In genomic region chr14:103884892-103885575, GRCm38 (mm10) we compare ENCODE assay signal across 14 mouse cellular contexts. TPM values are rescaled to one million over a fixed set of nuclear protein-coding genes. Genes with fewer than 3 reads are reported as not detected.
DNase-seq lines count a peak whose midpoint lies in the region; ATAC-seq lines count a peak whose summit lies in the region.
"Had no signal": no experiment of that assay in that cellular context is flagged by ENCODE, and none has a peak within 500 bp of the region (broad histone marks: within the 10 kb centered on the region; RNA-seq: fewer than 3 reads in every experiment).

No protein-coding gene starts in this region.

- no peak overlapping the region for H3K4me2 ChIP-seq in kidney, embryonic 15.5 days
- no peak overlapping the region for H3K4me2 ChIP-seq in heart, embryonic 15.5 days
- H3K4me2 ChIP-seq in liver, embryonic 13.5 days = no peak overlapping the region
- no peak overlapping the region for H3K4me2 ChIP-seq in hindbrain, embryonic 16.5 days (ENCODE audit: low read length)
- H3K4me2 ChIP-seq: midbrain, embryonic 12.5 days had no signal

- H3K27ac ChIP-seq in kidney, embryonic 15.5 days = no peak overlapping the region
- H3K27ac ChIP-seq in heart, embryonic 15.5 days = no peak overlapping the region
- H3K27ac ChIP-seq in liver, embryonic 13.5 days = no peak overlapping the region
- no peak overlapping the region for H3K27ac ChIP-seq in hindbrain, embryonic 16.5 days (ENCODE audit: low read depth, low read length)
- H3K27ac ChIP-seq: hindbrain, postnatal 0 days; layer of hippocampus, adult 2 months; midbrain, embryonic 12.5 days had no signal

- WGBS in kidney, embryonic 15.5 days = 66% methylated on average over 7 of the region's 7 CpGs
- WGBS in heart, embryonic 15.5 days = 36% methylated on average over 7 of the region's 7 CpGs
- WGBS in liver, embryonic 13.5 days (ENCODE audit: insufficient replicate concordance) = 40% methylated on average over 7 of the region's 7 CpGs
- 73% methylated on average over 7 of the region's 7 CpGs for WGBS in hindbrain, embryonic 16.5 days

- peak; percentile 78; the same call in 1 of the 2 replicates for ATAC-seq in kidney, embryonic 15.5 days (replicated peaks; ENCODE audit: low FRiP score)
- ATAC-seq in heart, embryonic 15.5 days (replicated peaks; ENCODE audit: insufficient number of reproducible peaks, insufficient read depth, low FRiP score, low read depth) = peak; percentile 88
- peak; percentile 54; the same call in 1 of the 2 replicates for ATAC-seq in liver, embryonic 13.5 days (ENCODE audit: low read depth)
- no peak for ATAC-seq in hindbrain, embryonic 16.5 days
- ATAC-seq: hindbrain, postnatal 0 days had no signal

- H3K9me3 ChIP-seq in kidney, embryonic 15.5 days (replicated peaks) = no peaks in the 10 kb centered on the region
- no peaks in the 10 kb centered on the region for H3K9me3 ChIP-seq in heart, embryonic 15.5 days (replicated peaks)
- no peaks in the 10 kb centered on the region for H3K9me3 ChIP-seq in liver, embryonic 13.5 days (replicated peaks)
- no peaks in the 10 kb centered on the region for H3K9me3 ChIP-seq in hindbrain, embryonic 16.5 days (ENCODE audit: control insufficient read depth, low read length)
- H3K9me3 ChIP-seq: midbrain, embryonic 12.5 days had no signal

- H3K4me3 ChIP-seq in kidney, embryonic 15.5 days (replicated peaks) = no peak overlapping the region
- H3K4me3 ChIP-seq in heart, embryonic 15.5 days = no peak overlapping the region
- no peak overlapping the region for H3K4me3 ChIP-seq in liver, embryonic 13.5 days (replicated peaks)
- H3K4me3 ChIP-seq in hindbrain, embryonic 16.5 days (ENCODE audit: low read length) = no peak overlapping the region
- H3K4me3 ChIP-seq: layer of hippocampus, adult 2 months; midbrain, embryonic 12.5 days had no signal

- peak; percentile 6 for DNase-seq in adrenal gland, adult 2 months
- no peak for DNase-seq in adrenal gland, postnatal 14 days
- no peak for DNase-seq in kidney, postnatal 10 days
- DNase-seq in liver, embryonic 13.5 days = no peak
- DNase-seq in embryo, embryonic 11 days = no peak
- DNase-seq: cerebellum, adult 2 months; gastrocnemius, postnatal 14 days had no signal

- H3K36me3 ChIP-seq in kidney, embryonic 15.5 days = no peaks in the 10 kb centered on the region
- no peaks in the 10 kb centered on the region for H3K36me3 ChIP-seq in heart, embryonic 15.5 days
- H3K36me3 ChIP-seq in liver, embryonic 13.5 days = no peaks in the 10 kb centered on the region
- H3K36me3 ChIP-seq in hindbrain, embryonic 16.5 days (ENCODE audit: control insufficient read depth, insufficient read depth, low read length) = no peaks in the 10 kb centered on the region
- H3K36me3 ChIP-seq: midbrain, embryonic 12.5 days had no signal

- H3K27me3 ChIP-seq in kidney, embryonic 15.5 days = no peaks in the 10 kb centered on the region
- no peaks in the 10 kb centered on the region for H3K27me3 ChIP-seq in heart, embryonic 15.5 days
- no peaks in the 10 kb centered on the region for H3K27me3 ChIP-seq in liver, embryonic 13.5 days
- no peaks in the 10 kb centered on the region for H3K27me3 ChIP-seq in hindbrain, embryonic 16.5 days (replicated peaks; ENCODE audit: control insufficient read depth, insufficient read depth, low read length)
- H3K27me3 ChIP-seq: CH12.LX; midbrain, embryonic 12.5 days had no signal

- H3K4me1 ChIP-seq in kidney, embryonic 15.5 days = no peaks in the 10 kb centered on the region
- no peaks in the 10 kb centered on the region for H3K4me1 ChIP-seq in heart, embryonic 15.5 days (replicated peaks)
- no peaks in the 10 kb centered on the region for H3K4me1 ChIP-seq in liver, embryonic 13.5 days (replicated peaks)
- no peaks in the 10 kb centered on the region for H3K4me1 ChIP-seq in hindbrain, embryonic 16.5 days (ENCODE audit: control insufficient read depth, insufficient read depth, low read depth, low read length)
- H3K4me1 ChIP-seq: midbrain, embryonic 12.5 days had no signal

- H3K9ac ChIP-seq in kidney, embryonic 15.5 days = no peak overlapping the region
- no peak overlapping the region for H3K9ac ChIP-seq in heart, embryonic 15.5 days
- H3K9ac ChIP-seq in liver, embryonic 13.5 days = no peak overlapping the region
- H3K9ac ChIP-seq in hindbrain, embryonic 16.5 days (ENCODE audit: low read depth, low read length) = no peak overlapping the region
- H3K9ac ChIP-seq: midbrain, embryonic 12.5 days had no signal

RNA-seq across cellular contexts. Expression of gene Ednrb, which starts 40.8 kb away (rescaled TPM):
- total RNA-seq in adrenal gland, adult 2 months (2021) = 10 to 100 TPM; 33.2 to 41.3 TPM
- 3.6 TPM in 2 replicates for polyA plus RNA-seq in adrenal gland, adult 2 months (2012; rRNA removed)
- 44.5 and 52.8 TPM in 2 replicates for total RNA-seq in adrenal gland, postnatal 14 days (2021)
- polyA plus RNA-seq in kidney, embryonic 15.5 days (2015; fragmentation: Nextera tagmentation; extraction: Ambion mirVana) = 47.2 and 48.2 TPM in 2 replicates
- polyA plus RNA-seq in heart, embryonic 15.5 days (2015; fragmentation: Nextera tagmentation; extraction: Ambion mirVana) = 70.4 and 73.8 TPM in 2 replicates
- polyA plus RNA-seq in liver, embryonic 13.5 days (2015; fragmentation: Nextera tagmentation; extraction: Ambion mirVana) = 8.9 and 11.4 TPM in 2 replicates
- 139 and 159 TPM in 2 replicates for polyA plus RNA-seq in hindbrain, embryonic 16.5 days (2015; fragmentation: Nextera tagmentation; extraction: Ambion mirVana)
- total RNA-seq: CH12.LX had no signal
